Mouse (Mus musculus) ES-CJ7 (cell line): ENCODE results near the gene Prl2a1.
"Not testable (repeated sequence)": the region's sequence is repeated elsewhere in the genome, so short reads cannot be mapped to it uniquely, and the experiment has no call there.

Source experiments
- DNase-seq: peaks from one replicate; pipeline ENCODE4 v3.0.0; 2011; ENCODE audit warnings: low read depth, low spot score

The Prl2a1 gene

GRCm38 (mm10) chr13:27801354-27801753 is at the start of gene Prl2a1:
TSS of gene Prl2a1 (plus strand) at chr13:27801654.
- no peak for DNase-seq

DNA sequence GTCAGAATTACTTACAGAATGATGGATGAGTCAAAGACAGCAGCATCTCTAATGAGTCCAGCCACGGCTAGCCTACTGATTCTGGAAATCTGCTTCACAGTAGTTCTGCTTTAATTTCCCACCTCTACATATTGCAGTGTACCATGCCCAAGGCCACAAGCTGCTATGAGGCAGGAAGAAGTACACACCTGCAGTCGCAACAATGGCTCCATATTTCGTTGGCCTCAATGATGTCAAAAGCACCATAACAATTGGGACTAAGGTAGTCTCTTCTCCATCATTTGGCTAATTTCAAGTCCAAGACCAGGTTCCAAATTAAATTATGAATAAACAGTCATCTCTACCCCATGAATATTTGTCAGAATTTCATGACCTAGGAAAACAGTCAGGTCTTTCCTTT is 20.8 kb upstream of the Prl2a1 start, which contains the start of gene Prl7c1:
Gene Prl7c1, minus strand, starts transcription at position 101 of the 400 bp plus-strand sequence.
- not testable (repeated sequence) for DNase-seq

DNA sequence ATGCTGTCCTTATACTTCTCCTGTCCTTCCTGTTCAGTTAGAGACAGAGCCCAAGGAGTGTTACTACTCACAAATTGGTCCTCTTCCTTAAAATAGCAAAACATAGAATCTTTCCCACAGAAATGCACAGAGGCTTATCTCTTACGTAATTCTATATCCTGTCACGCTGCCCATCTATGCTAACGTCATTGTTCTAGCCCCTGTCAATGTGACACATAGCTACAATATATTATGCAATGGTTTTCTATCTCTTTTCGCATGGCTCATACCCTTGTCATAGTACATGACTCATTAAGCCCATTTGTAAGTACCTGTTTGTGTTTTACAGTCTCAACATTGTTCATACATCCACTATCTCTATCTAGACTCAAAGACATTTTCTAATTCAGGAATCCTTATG is 2.2 kb upstream of the Prl2a1 start:
- no peak for DNase-seq

GRCm38 (mm10) chr13:27802765-27803164 is 1.3 kb downstream of the Prl2a1 start:
- DNase-seq: no peak

GRCm38 (mm10) chr13:27849042-27849441 is 47.6 kb downstream of the Prl2a1 start, which contains the start of gene Prl2c1:
TSS of gene Prl2c1 (plus strand) at chr13:27849342.
- no peak for DNase-seq
